Mouse (Mus musculus): ENCODE results near the gene Add1. TPM values are rescaled to one million over a fixed set of nuclear protein-coding genes. Genes with fewer than 3 reads are reported as not detected.

Add1 gene
- polyA plus RNA-seq, 1 experiment from 2014 or later: 202 TPM

- Histone ChIP-seq H3K4me2 (ENCODE audit: low read depth, low read length, severe bottlenecking) (peak within 1 kb of the TSS; percentile 61), H3K27ac (ENCODE audit: low read depth, low read length) (peak within 1 kb of the TSS; percentile 53), H3K9ac (ENCODE audit: low read length) (peak within 1 kb of the TSS; percentile 71), H3K36me3 (ENCODE audit: control insufficient read depth, insufficient read depth, low read length) (peaks cover 5% of the 10 kb centered on the region; the same call in 1 of the 2 replicates), H3K27me3 (ENCODE audit: control insufficient read depth, insufficient read depth, low read length) (no peaks in the 10 kb centered on the region), H3K4me1 (replicated peaks; ENCODE audit: control insufficient read depth, insufficient read depth, low read length) (no peaks in the 10 kb centered on the region; the same call in 1 of the 2 replicates), H3K9me3 (ENCODE audit: control insufficient read depth, low read length) (no peaks in the 10 kb centered on the region), H3K4me3 (ENCODE audit: low read depth, low read length) (peak within 1 kb of the TSS; percentile 74)
- ATAC-seq (replicated peaks; ENCODE audit: low FRiP score) (peak; percentile 100), DNase-seq (ENCODE audit: low spot score) (peak; percentile 99)
- under 1% methylated on average over 60 of the region's 60 CpGs for WGBS
These were observed 86.5 kb downstream of the Add1 start, which contains the start of the genes Nop14 and Grk4 for GRCm38 (mm10) chr5:34659686-34660590. Nop14 (minus strand) TSS chr5:34660148. Grk4 (plus strand) TSS chr5:34660379.

GRCm38 (mm10) chr5:34660591-34661130, 87.2 kb downstream of the Add1 start:
- no peak for DNase-seq (ENCODE audit: low spot score)
- H3K9me3 ChIP-seq (ENCODE audit: control insufficient read depth, low read length): no peaks in the 10 kb centered on the region

DNA sequence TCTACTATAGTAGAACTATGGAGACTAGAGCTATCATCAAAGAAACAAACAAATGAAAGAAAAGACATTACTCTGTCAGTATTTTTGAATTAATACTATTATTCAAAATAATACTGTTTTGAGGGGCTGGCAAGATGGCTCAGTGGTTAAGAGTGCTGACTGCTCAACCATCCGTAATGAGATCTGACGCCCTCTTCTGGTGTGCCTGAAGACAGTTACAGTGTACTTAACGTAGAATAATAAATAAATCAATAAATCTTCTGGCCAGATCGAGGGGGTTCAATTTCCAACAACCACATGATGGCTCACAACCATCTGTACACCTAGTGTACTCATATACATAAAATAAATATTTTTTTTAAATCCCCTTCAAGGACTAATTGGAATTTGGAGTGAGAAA, 88.4 kb downstream of the Add1 start:
- ATAC-seq (replicated peaks; ENCODE audit: low FRiP score) (no peak), DNase-seq (ENCODE audit: low spot score) (no peak)
- Histone ChIP-seq H3K4me2 (ENCODE audit: low read depth, low read length, severe bottlenecking) (no peak overlapping the region), H3K4me1 (replicated peaks; ENCODE audit: control insufficient read depth, insufficient read depth, low read length) (no peaks in the 10 kb centered on the region; the same call in 1 of the 2 replicates), H3K9ac (ENCODE audit: low read length) (no peak overlapping the region), H3K27me3 (ENCODE audit: control insufficient read depth, insufficient read depth, low read length) (no peaks in the 10 kb centered on the region), H3K36me3 (ENCODE audit: control insufficient read depth, insufficient read depth, low read length) (no peaks in the 10 kb centered on the region), H3K4me3 (ENCODE audit: low read depth, low read length) (no peak overlapping the region), H3K9me3 (ENCODE audit: control insufficient read depth, low read length) (no peaks in the 10 kb centered on the region), H3K27ac (ENCODE audit: low read depth, low read length) (no peak overlapping the region)
- WGBS: 85% methylated on average over 4 of the region's 4 CpGs

More at GRCm38 (mm10) chr5:34660591-34661130, 87.2 kb downstream of the Add1 start:
- Histone ChIP-seq H3K27ac (ENCODE audit: low read depth, low read length) (peak overlapping the region; percentile 53), H3K36me3 (ENCODE audit: control insufficient read depth, insufficient read depth, low read length) (no peaks in the 10 kb centered on the region; the same call in 1 of the 2 replicates), H3K27me3 (ENCODE audit: control insufficient read depth, insufficient read depth, low read length) (no peaks in the 10 kb centered on the region), H3K4me2 (ENCODE audit: low read depth, low read length, severe bottlenecking) (peak overlapping the region; percentile 61), H3K9ac (ENCODE audit: low read length) (peak overlapping the region; percentile 64), H3K4me3 (ENCODE audit: low read depth, low read length) (peak overlapping the region; percentile 74), H3K4me1 (replicated peaks; ENCODE audit: control insufficient read depth, insufficient read depth, low read length) (no peaks in the 10 kb centered on the region; the same call in 1 of the 2 replicates)
- ATAC-seq (replicated peaks; ENCODE audit: low FRiP score): peak; percentile 8; the same call in 1 of the 2 replicates
- 2% methylated on average over 56 of the region's 57 CpGs for WGBS

- ATAC-seq (replicated peaks; ENCODE audit: low FRiP score) (no peak), DNase-seq (ENCODE audit: low spot score) (no peak)
- H3K27me3 ChIP-seq (ENCODE audit: control insufficient read depth, insufficient read depth, low read length): no peaks in the 10 kb centered on the region
- 96% methylated on average over 2 of the region's 2 CpGs for WGBS
- H3K27ac ChIP-seq (ENCODE audit: low read depth, low read length): no peak overlapping the region
- H3K36me3 ChIP-seq (ENCODE audit: control insufficient read depth, insufficient read depth, low read length): no peaks in the 10 kb centered on the region
- no peak overlapping the region for H3K4me3 ChIP-seq (ENCODE audit: low read depth, low read length)
- H3K9me3 ChIP-seq (ENCODE audit: control insufficient read depth, low read length): no peaks in the 10 kb centered on the region
- H3K9ac ChIP-seq (ENCODE audit: low read length): no peak overlapping the region
- no peak overlapping the region for H3K4me2 ChIP-seq (ENCODE audit: low read depth, low read length, severe bottlenecking)
- H3K4me1 ChIP-seq (replicated peaks; ENCODE audit: control insufficient read depth, insufficient read depth, low read length): no peaks in the 10 kb centered on the region; the same call in 1 of the 2 replicates
These were observed 89.8 kb downstream of the Add1 start for GRCm38 (mm10) chr5:34663231-34663630.

DNA sequence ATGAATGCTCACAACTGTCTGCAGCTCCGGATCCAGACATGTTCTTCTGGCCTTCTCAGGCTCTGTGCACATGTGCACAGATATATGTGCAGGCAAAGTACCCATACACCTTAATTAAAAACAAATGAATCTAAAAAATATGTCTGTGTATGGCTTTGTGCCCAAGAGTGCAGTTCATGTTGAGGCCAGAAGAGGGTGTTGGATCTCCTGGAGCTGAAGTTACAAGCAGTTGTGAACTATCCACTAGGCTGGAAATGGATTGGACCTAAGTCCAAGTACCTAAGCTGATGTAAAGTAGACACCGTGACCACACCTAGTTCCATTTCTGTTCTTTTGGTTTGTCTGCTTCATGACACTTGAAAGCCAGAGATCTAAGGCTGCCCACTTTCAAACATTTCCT, 96.0 kb downstream of the Add1 start:
- H3K36me3 ChIP-seq (ENCODE audit: control insufficient read depth, insufficient read depth, low read length): no peaks in the 10 kb centered on the region

DNA sequence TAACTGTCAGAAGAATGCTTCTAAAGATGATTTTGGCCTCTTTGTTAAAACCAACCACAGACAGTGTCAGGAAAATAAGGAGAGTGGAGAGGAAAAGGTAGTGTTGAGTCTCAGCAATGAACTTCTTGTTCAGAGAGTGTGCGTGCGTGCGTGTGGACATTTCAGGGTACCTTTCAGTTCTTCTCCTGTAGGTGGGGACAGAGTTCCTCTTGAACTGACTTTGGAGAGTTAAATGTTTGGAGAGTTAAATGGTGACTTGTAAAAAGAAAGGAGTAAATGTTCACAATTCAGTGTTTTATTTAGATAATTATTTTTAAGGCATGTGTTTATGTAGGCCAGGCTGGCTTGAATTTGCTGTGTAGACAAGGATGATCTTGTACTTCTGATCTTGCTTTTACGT, 96.8 kb downstream of the Add1 start:
- H3K36me3 ChIP-seq (ENCODE audit: control insufficient read depth, insufficient read depth, low read length): no peaks in the 10 kb centered on the region
- 72% methylated on average over 4 of the region's 4 CpGs for WGBS
- ATAC-seq (replicated peaks; ENCODE audit: low FRiP score): no peak
- no peak overlapping the region for H3K4me3 ChIP-seq (ENCODE audit: low read depth, low read length)
- no peaks in the 10 kb centered on the region for H3K4me1 ChIP-seq (replicated peaks; ENCODE audit: control insufficient read depth, insufficient read depth, low read length)
- H3K27ac ChIP-seq (ENCODE audit: low read depth, low read length): no peak overlapping the region
- no peaks in the 10 kb centered on the region for H3K9me3 ChIP-seq (ENCODE audit: control insufficient read depth, low read length)
- DNase-seq (ENCODE audit: low spot score): no peak
- H3K4me2 ChIP-seq (ENCODE audit: low read depth, low read length, severe bottlenecking): no peak overlapping the region
- H3K27me3 ChIP-seq (ENCODE audit: control insufficient read depth, insufficient read depth, low read length): no peaks in the 10 kb centered on the region
- no peak overlapping the region for H3K9ac ChIP-seq (ENCODE audit: low read length)

More for the DNA sequence above, 96.0 kb downstream of the Add1 start:
- Histone ChIP-seq H3K4me2 (ENCODE audit: low read depth, low read length, severe bottlenecking) (no peak overlapping the region), H3K4me1 (replicated peaks; ENCODE audit: control insufficient read depth, insufficient read depth, low read length) (no peaks in the 10 kb centered on the region), H3K9me3 (ENCODE audit: control insufficient read depth, low read length) (no peaks in the 10 kb centered on the region), H3K9ac (ENCODE audit: low read length) (no peak overlapping the region), H3K27me3 (ENCODE audit: control insufficient read depth, insufficient read depth, low read length) (no peaks in the 10 kb centered on the region), H3K4me3 (ENCODE audit: low read depth, low read length) (no peak overlapping the region), H3K27ac (ENCODE audit: low read depth, low read length) (no peak overlapping the region)
- ATAC-seq (replicated peaks; ENCODE audit: low FRiP score) (no peak), DNase-seq (ENCODE audit: low spot score) (no peak)
- 83% methylated on average over 2 of the region's 2 CpGs for WGBS

Small RNAs within 50 kb of the gene (microRNA-seq; reads per million reads assigned to microRNA genes)
- gene Mir7036b (ENCODE audit: insufficient number of aligned reads): not detected

Other genes starting within 250 kb of the Add1 start
- gene Rnf4, start 237.4 kb upstream of the Add1 start, polyA plus RNA-seq (2014; fragmentation: Nextera tagmentation; extraction: Ambion mirVana): 199 and 201 TPM in 2 replicates
- 19.6 TPM in 2 replicates for gene Fam193a, start 203.7 kb upstream of the Add1 start, polyA plus RNA-seq (2014; fragmentation: Nextera tagmentation; extraction: Ambion mirVana)
- gene Tnip2, start 59.7 kb upstream of the Add1 start, polyA plus RNA-seq (2014; fragmentation: Nextera tagmentation; extraction: Ambion mirVana): 5.3 and 5.6 TPM in 2 replicates
- 10.4 and 10.7 TPM in 2 replicates for gene Sh3bp2, start 47.8 kb upstream of the Add1 start, polyA plus RNA-seq (2014; fragmentation: Nextera tagmentation; extraction: Ambion mirVana)
- 87.7 and 96.0 TPM in 2 replicates for gene Mfsd10, start 63.5 kb downstream of the Add1 start, polyA plus RNA-seq (2014; fragmentation: Nextera tagmentation; extraction: Ambion mirVana)
- 33.1 and 33.6 TPM in 2 replicates for gene Nop14, start 86.5 kb downstream of the Add1 start, polyA plus RNA-seq (2014; fragmentation: Nextera tagmentation; extraction: Ambion mirVana)
- gene Grk4, start 86.7 kb downstream of the Add1 start, polyA plus RNA-seq (2014; fragmentation: Nextera tagmentation; extraction: Ambion mirVana): 1.8 and 2.5 TPM in 2 replicates
- 21.2 and 22.4 TPM in 2 replicates for gene Htt, start 188.1 kb downstream of the Add1 start, polyA plus RNA-seq (2014; fragmentation: Nextera tagmentation; extraction: Ambion mirVana)

Data from forebrain, embryonic 11.5 days (tissue).